Mouse (Mus musculus) layer of hippocampus, adult 8-10 months (tissue): ENCODE measurements around the gene Vmn1r20. TPM values are rescaled to one million over a fixed set of nuclear protein-coding genes. Genes with fewer than 3 reads are reported as not detected.
"Not testable (repeated sequence)": the region's sequence is repeated elsewhere in the genome, so short reads cannot be mapped to it uniquely, and the experiment has no call there.

Experiments
- DNase-seq, 2 experiments: peaks; one replicate each; pipeline ENCODE4 v3.0.0; 2022; ENCODE audit warnings: low spot score in 2 of 2
- total RNA-seq, 4 experiments: library from RNA; stranded (reverse); gene quantifications; 2 replicates each; pipeline ENCODE4 v1.2.4; 2022

Gene Vmn1r20
- total RNA-seq = not detected

DNA sequence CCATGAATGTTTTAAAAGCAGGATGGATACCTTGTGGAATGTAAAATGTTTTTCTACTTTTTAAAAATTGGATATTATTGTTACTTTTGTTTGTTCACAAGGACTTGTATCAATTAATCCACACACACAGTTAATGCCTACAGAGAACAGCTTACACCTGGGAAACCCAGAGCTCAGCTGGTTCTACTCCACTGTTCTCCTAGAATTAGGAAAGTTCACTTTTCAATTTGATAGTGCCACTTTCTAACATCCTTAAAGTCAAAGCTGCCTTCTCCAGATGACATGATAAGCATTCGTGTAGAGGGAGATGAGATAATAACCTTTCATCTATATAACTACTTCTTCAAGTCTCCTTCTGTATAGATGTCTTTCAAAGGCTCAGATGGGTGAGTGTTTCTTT, at the start of gene Vmn1r20:
TSS of gene Vmn1r20 (plus strand) at position 301 of the 400 bp plus-strand sequence.
- DNase-seq = no peak

DNA sequence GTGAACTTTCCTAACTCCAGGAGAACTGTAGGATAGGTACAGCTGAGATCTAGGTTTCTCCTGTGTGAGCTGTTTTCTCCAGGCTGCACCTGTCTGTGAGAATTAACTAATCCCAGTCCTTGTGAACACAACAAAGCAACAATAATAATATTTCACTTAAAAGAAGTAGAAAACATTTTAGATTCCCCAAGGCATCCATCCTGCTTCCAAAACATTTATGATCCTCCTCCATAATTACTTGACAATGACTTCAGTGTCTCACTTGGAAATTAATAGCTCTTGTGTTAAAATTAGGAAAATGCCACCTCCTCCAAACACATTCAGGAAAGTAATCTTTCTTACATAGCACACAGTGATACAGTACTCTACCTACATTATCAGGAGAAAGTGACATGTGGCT, 33.0 kb upstream of the Vmn1r20 start, which contains the start of gene Vmn1r18:
TSS of gene Vmn1r18 (minus strand) at position 101 of the 400 bp plus-strand sequence.
- no peak for DNase-seq

DNA sequence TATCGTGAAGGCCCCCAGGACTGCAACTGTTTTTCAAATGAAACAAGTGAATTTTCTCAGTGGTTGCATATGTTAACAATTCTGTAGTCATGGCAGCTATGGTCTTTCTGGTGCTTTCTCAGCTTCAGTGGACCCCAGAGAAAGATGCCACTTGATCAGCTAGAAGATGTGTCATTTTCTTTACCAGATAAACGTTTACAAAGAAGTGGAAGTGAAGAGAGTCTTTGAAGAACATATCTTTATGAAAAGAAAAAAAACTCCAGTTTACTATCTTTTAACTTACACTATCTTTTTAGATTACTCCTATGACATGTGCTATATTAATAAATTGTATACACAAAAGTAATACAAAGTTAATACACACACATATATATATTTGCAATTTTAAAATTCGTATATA, 25.2 kb upstream of the Vmn1r20 start, which contains the start of gene Vmn1r19:
TSS of gene Vmn1r19 (plus strand) at position 301 of the 400 bp plus-strand sequence.
- not testable (repeated sequence) for DNase-seq

DNA sequence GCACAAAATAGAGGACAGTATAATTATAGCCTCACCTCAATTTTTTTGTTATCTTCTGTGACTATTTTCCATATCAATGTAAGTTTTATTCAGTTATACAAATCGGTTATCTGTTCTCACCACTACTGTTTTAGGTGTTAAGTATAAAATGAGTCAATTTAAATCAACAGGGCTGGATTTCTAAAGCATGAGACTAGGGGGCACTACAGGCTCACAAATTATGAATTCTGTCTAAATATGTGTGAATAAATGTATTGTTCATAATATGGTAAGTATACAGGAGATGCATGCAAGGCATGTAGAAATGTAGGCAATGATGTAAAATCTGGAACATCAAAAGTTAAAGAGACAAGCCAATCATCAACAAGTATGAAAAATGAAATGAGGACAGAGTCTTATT, 2.5 kb downstream of the Vmn1r20 start:
- DNase-seq = no peak

GRCm38 (mm10) chr6:57468161-57468560, 39.4 kb downstream of the Vmn1r20 start:
- not testable (repeated sequence) for DNase-seq

Other genes with a start within 250 kb of the Vmn1r20 start
- not detected for gene Vmn1r13, start 225.6 kb upstream of the Vmn1r20 start, total RNA-seq
- gene Vmn1r14, start 197.2 kb upstream of the Vmn1r20 start, total RNA-seq = not detected
- gene Vmn1r15, start 171.0 kb upstream of the Vmn1r20 start, total RNA-seq = not detected
- not detected for gene Vmn1r16, start 99.4 kb upstream of the Vmn1r20 start, total RNA-seq
- gene Vmn1r17, start 65.2 kb upstream of the Vmn1r20 start, total RNA-seq = not detected
- gene Vmn1r18, start 33.1 kb upstream of the Vmn1r20 start, total RNA-seq = not detected
- not detected for gene Vmn1r19, start 25.1 kb upstream of the Vmn1r20 start, total RNA-seq
- 10 to 100 TPM; 71.1 to 92.2 (median 79.2) TPM for gene Ppm1k, start 106.5 kb downstream of the Vmn1r20 start, total RNA-seq
- gene Herc6, start 152.1 kb downstream of the Vmn1r20 start, total RNA-seq = 10 to 100 TPM in 3 of 4 experiments, 1 to 10 TPM in 1; 9.7 to 13.5 (median 11.4) TPM